Mouse (Mus musculus): Measurements from ENCODE around the gene Tjp1. TPM values are rescaled to one million over a fixed set of nuclear protein-coding genes. Genes with fewer than 3 reads are reported as not detected.

Tjp1 gene
- polyA plus RNA-seq, 1 experiment from 2014 or later = 3.1 TPM

DNA sequence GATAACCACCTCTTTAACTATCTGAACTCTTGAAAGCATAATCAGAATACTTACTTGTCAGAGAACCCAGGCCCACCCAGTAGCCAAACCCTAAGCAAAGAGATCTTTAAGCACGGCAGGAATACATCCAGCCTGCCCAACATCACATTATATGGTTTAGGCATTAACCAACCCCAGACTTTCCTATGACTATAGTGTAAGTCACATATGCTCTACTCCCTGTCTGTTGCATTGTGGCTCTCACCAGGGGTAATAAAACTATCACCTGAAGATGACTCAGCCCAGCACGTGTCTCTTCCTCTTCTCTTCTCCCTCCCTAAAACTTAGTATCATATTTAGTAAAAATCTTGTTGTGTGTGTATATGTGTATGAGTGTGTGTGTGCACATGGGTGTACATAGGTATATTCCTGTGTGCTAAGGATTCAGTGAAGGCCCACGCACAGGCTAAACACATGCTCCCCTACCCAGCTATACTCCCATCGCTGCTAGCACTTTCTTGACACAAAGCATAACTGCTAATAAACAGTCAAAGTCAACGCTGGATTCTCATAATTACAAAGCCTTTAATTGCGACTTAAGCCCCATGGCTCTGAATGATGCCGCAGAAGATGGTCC lies 139.9 kb downstream of the Tjp1 start:
- Histone ChIP-seq H3K36me3 (no peaks in the 10 kb centered on the region), H3K27me3 (peaks cover 7% of the 10 kb centered on the region), H3K4me3 (replicated peaks) (no peak overlapping the region), H3K27ac (no peak overlapping the region), H3K9ac (no peak overlapping the region), H3K4me2 (no peak overlapping the region), H3K4me1 (replicated peaks) (no peaks in the 10 kb centered on the region), H3K9me3 (replicated peaks) (no peaks in the 10 kb centered on the region)
- DNase-seq = no peak
- WGBS (ENCODE audit: insufficient replicate concordance) = 62% methylated on average over 7 of the region's 7 CpGs
- no peak for ATAC-seq (ENCODE audit: low read depth)

DNA sequence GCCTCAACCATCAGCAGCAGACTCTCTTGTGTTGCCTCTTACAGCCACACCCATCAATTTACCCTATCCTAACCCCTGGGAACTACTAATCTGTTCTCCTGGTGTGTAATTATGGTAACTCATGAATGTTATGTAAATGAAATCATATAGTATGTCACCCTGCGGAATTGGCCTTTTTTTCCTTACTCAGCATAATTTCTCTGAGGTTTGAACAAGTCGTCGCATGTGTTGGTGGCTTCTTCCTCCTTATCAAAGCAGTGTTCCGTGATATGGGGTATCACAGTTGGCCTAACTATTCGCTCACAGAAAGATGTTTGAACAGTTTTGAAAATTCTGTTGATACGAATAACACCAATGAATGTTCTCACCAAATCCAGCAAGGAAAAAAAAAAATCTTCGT lies 142.8 kb downstream of the Tjp1 start:
- ATAC-seq (ENCODE audit: low read depth) (no peak), DNase-seq (no peak)
- Histone ChIP-seq H3K4me3 (replicated peaks) (no peak overlapping the region), H3K27me3 (peaks cover 21% of the 10 kb centered on the region), H3K9me3 (replicated peaks) (no peaks in the 10 kb centered on the region), H3K4me2 (no peak overlapping the region), H3K4me1 (replicated peaks) (no peaks in the 10 kb centered on the region), H3K9ac (no peak overlapping the region), H3K27ac (no peak overlapping the region), H3K36me3 (no peaks in the 10 kb centered on the region)
- 72% methylated on average over 7 of the region's 7 CpGs for WGBS (ENCODE audit: insufficient replicate concordance)

GRCm38 (mm10) chr7:65382515-65383283 lies 144.9 kb downstream of the Tjp1 start:
- no peaks in the 10 kb centered on the region for H3K36me3 ChIP-seq
- H3K4me2 ChIP-seq = no peak overlapping the region
- no peaks in the 10 kb centered on the region for H3K4me1 ChIP-seq (replicated peaks)
- DNase-seq (no peak), ATAC-seq (ENCODE audit: low read depth) (no peak)
- peaks cover 36% of the 10 kb centered on the region for H3K27me3 ChIP-seq
- no peak overlapping the region for H3K9ac ChIP-seq
- H3K9me3 ChIP-seq (replicated peaks) = no peaks in the 10 kb centered on the region
- WGBS (ENCODE audit: insufficient replicate concordance) = 64% methylated on average over 10 of the region's 10 CpGs
- H3K4me3 ChIP-seq (replicated peaks) = no peak overlapping the region
- no peak overlapping the region for H3K27ac ChIP-seq

DNA sequence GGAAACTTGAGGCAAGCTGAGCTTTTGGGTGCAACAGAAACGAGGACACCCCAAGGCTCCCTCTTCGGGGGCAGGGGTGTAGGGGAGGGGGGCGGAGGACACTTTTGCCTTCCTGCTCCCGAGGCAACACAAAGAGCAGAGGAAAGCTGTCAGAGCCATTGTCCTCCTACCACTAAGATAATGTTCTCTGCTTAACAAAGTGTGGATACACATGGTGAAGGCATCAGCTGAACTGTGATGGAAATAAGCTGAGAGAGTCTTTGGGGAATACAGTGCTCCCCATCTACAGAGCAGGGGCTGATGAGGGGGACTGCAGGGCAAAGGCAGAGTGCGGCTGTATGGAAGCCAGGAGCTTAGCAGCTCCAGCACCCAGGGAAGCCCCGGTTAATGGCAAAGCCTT lies 145.7 kb downstream of the Tjp1 start:
- Histone ChIP-seq H3K4me3 (replicated peaks) (no peak overlapping the region), H3K9ac (no peak overlapping the region)
- 30% methylated on average over 6 of the region's 6 CpGs for WGBS (ENCODE audit: insufficient replicate concordance)

GRCm38 (mm10) chr7:65380716-65381115 lies 146.9 kb downstream of the Tjp1 start:
- Histone ChIP-seq H3K36me3 (no peaks in the 10 kb centered on the region), H3K4me2 (no peak overlapping the region), H3K4me3 (replicated peaks) (no peak overlapping the region), H3K27ac (no peak overlapping the region), H3K9ac (no peak overlapping the region), H3K4me1 (replicated peaks) (no peaks in the 10 kb centered on the region), H3K27me3 (peaks cover 54% of the 10 kb centered on the region), H3K9me3 (replicated peaks) (no peaks in the 10 kb centered on the region)
- ATAC-seq (ENCODE audit: low read depth) = no peak
- WGBS (ENCODE audit: insufficient replicate concordance) = 76% methylated on average over 9 of the region's 9 CpGs
- DNase-seq = no peak

More for the DNA sequence above, 145.7 kb downstream of the Tjp1 start:
- no peaks in the 10 kb centered on the region for H3K36me3 ChIP-seq
- no peak overlapping the region for H3K27ac ChIP-seq
- H3K9me3 ChIP-seq (replicated peaks) = no peaks in the 10 kb centered on the region
- H3K27me3 ChIP-seq = peaks cover 44% of the 10 kb centered on the region
- H3K4me1 ChIP-seq (replicated peaks) = no peaks in the 10 kb centered on the region
- H3K4me2 ChIP-seq = no peak overlapping the region
- DNase-seq (no peak), ATAC-seq (ENCODE audit: low read depth) (no peak)

GRCm38 (mm10) chr7:65378818-65379565 lies 148.6 kb downstream of the Tjp1 start:
- Histone ChIP-seq H3K4me1 (replicated peaks) (no peaks in the 10 kb centered on the region), H3K9ac (no peak overlapping the region), H3K4me3 (replicated peaks) (no peak overlapping the region), H3K36me3 (no peaks in the 10 kb centered on the region), H3K4me2 (no peak overlapping the region), H3K27ac (no peak overlapping the region), H3K9me3 (replicated peaks) (no peaks in the 10 kb centered on the region), H3K27me3 (peaks cover 69% of the 10 kb centered on the region)
- ATAC-seq (ENCODE audit: low read depth) (no peak), DNase-seq (no peak)
- 33% methylated on average over 9 of the region's 9 CpGs for WGBS (ENCODE audit: insufficient replicate concordance)

DNA sequence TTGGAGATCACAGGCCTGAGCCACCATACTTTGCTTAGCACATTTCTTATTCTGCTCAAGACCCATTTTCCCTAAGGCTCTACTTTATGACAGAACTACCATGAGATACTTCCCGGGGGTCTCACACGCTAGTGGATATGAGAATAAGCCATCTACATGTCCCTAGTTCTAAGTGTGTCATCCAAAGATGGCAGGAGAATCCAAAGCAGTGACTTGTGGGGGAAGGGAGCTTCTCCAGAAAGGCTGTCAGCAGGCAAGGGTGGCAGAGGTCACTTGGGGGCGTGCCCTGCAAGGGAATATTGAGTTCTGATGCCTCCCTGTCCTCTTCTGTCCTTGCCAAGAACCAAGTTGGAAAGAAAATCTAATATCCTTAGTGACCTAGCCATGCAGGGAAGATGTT lies 150.1 kb downstream of the Tjp1 start:
- Histone ChIP-seq H3K4me2 (no peak overlapping the region), H3K36me3 (no peaks in the 10 kb centered on the region), H3K9ac (no peak overlapping the region), H3K9me3 (replicated peaks) (no peaks in the 10 kb centered on the region), H3K4me3 (replicated peaks) (no peak overlapping the region), H3K27ac (no peak overlapping the region), H3K4me1 (replicated peaks) (no peaks in the 10 kb centered on the region), H3K27me3 (peaks cover 75% of the 10 kb centered on the region)
- no peak for ATAC-seq (ENCODE audit: low read depth)
- no peak for DNase-seq
- 61% methylated on average over 3 of the region's 3 CpGs for WGBS (ENCODE audit: insufficient replicate concordance)

DNA sequence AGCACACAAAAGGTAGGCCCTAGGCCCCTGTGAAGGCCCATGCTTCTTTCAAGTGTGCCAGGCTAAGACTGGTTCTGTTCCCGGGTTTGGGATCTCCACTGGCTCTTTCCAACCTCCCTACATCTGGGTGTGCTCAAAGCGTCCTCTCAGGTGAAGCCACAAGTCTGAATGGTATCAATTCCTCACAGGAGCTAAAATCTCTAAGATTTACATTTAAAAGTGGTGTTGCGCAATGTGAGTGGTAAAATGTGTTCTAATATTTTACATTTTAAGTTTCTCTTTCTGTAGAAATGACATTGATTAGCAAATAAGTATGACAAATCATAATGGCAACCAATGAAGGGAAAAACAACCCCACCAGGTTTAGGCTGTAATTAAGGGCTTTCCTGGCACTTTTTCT lies 152.0 kb downstream of the Tjp1 start:
- Histone ChIP-seq H3K4me3 (replicated peaks) (no peak overlapping the region), H3K4me2 (no peak overlapping the region), H3K27me3 (peaks cover 83% of the 10 kb centered on the region), H3K9ac (no peak overlapping the region), H3K36me3 (no peaks in the 10 kb centered on the region), H3K4me1 (replicated peaks) (peaks cover 10% of the 10 kb centered on the region), H3K9me3 (replicated peaks) (no peaks in the 10 kb centered on the region), H3K27ac (no peak overlapping the region)
- ATAC-seq (ENCODE audit: low read depth) = no peak
- 53% methylated on average over 3 of the region's 3 CpGs for WGBS (ENCODE audit: insufficient replicate concordance)
- DNase-seq = no peak

DNA sequence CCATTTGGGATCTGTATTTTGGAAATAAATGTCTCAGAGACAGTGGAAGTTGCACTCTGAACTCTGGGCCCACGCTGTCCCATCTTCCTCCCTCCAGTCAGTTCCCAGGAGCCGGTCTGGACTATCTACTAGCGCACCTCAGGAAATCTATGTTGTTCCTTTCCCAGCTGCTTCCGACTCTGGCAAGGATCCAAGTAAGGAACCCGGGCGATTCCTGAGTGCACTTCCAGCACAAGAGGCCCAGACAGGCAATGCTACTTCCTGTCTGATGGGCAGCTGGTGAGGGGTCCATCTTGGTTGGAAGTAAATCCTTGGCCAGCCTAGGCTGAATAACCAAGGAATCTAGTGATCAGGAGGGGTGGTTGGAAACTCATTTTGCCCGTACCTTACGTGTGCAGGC lies 152.4 kb downstream of the Tjp1 start:
- DNase-seq = no peak
- H3K27me3 ChIP-seq = peaks cover 85% of the 10 kb centered on the region
- no peak for ATAC-seq (ENCODE audit: low read depth)

DNA sequence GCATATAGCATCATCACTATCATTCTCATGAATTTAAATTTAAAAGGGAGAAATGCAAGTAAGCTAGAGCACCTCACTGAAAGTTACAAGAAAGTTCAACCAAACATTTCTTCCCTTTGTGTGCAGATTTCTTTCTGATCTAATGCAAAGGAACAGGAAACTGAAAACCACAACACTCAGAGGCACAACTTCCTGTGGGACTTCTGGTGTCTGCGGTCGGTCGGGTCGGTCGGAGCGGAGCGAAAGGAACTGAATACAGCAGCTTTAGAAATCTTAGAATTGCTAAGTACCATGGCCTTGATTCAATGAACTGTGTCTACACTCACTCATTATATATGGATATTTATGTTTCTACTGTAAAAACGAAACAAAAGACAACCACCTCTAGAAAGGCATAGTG lies 154.2 kb downstream of the Tjp1 start:
- Histone ChIP-seq H3K27me3 (peaks cover 84% of the 10 kb centered on the region), H3K27ac (no peak overlapping the region), H3K9me3 (replicated peaks) (no peaks in the 10 kb centered on the region), H3K4me2 (no peak overlapping the region), H3K4me3 (replicated peaks) (no peak overlapping the region), H3K36me3 (no peaks in the 10 kb centered on the region), H3K9ac (no peak overlapping the region), H3K4me1 (replicated peaks) (peaks cover 15% of the 10 kb centered on the region)
- DNase-seq (no peak), ATAC-seq (ENCODE audit: low read depth) (no peak)
- WGBS (ENCODE audit: insufficient replicate concordance) = 23% methylated on average over 8 of the region's 8 CpGs

More for the DNA sequence above, 152.4 kb downstream of the Tjp1 start:
- no peak overlapping the region for H3K27ac ChIP-seq
- peaks cover 10% of the 10 kb centered on the region for H3K4me1 ChIP-seq (replicated peaks)
- no peaks in the 10 kb centered on the region for H3K36me3 ChIP-seq
- no peak overlapping the region for H3K4me3 ChIP-seq (replicated peaks)
- no peak overlapping the region for H3K4me2 ChIP-seq
- 21% methylated on average over 8 of the region's 8 CpGs for WGBS (ENCODE audit: insufficient replicate concordance)
- no peaks in the 10 kb centered on the region for H3K9me3 ChIP-seq (replicated peaks)
- no peak overlapping the region for H3K9ac ChIP-seq

DNA sequence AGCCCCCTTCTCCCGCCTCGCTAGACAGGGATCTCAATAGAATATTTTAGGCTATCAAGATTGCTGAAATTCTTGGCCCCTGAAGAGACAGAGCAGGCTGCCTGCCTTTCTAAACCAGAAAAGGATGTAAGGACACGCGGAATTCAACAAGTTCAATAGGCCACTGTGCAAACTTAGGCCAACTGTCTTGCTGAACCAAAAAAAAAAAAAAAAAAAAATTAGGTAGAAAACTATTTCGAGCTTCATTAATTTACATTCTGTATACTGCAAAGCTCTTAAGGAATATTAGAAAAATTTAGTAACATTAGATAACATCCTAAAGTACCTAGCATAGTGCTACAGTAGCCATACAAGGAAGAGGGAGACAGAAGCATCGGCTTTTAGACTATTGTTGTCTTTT lies 155.8 kb downstream of the Tjp1 start:
- H3K4me2 ChIP-seq = peak overlapping the region; percentile 72
- WGBS (ENCODE audit: insufficient replicate concordance) = 23% methylated on average over 6 of the region's 6 CpGs
- H3K4me1 ChIP-seq (replicated peaks) = peaks cover 23% of the 10 kb centered on the region
- no peak overlapping the region for H3K4me3 ChIP-seq (replicated peaks)
- H3K27ac ChIP-seq = no peak overlapping the region
- H3K9me3 ChIP-seq (replicated peaks) = no peaks in the 10 kb centered on the region
- ATAC-seq (ENCODE audit: low read depth) = no peak
- H3K36me3 ChIP-seq = no peaks in the 10 kb centered on the region
- H3K27me3 ChIP-seq = peaks cover 86% of the 10 kb centered on the region
- no peak for DNase-seq
- no peak overlapping the region for H3K9ac ChIP-seq

Measured in liver, embryonic 13.5 days (tissue).